Mouse (Mus musculus) layer of hippocampus, adult 2 months (tissue): ENCODE measurements around the gene Them4. TPM values are rescaled to one million over a fixed set of nuclear protein-coding genes. Genes with fewer than 3 reads are reported as not detected.
A peak's percentile ranks its signal among the peaks of the same experiment; 100 is the strongest.

ENCODE experiments used
- DNase-seq, 2 experiments: peaks; one replicate each; pipeline ENCODE4 v3.0.0; 2022; ENCODE audit warnings: low spot score in 2 of 2
- H3K27ac ChIP-seq: fragments of 200-600 bp; 2 replicates; pipeline ENCODE4 v1.8.1; 2022
- H3K4me3 ChIP-seq: fragments of 200-600 bp; 2 replicates; pipeline ENCODE4 v1.8.1; 2022; ENCODE audit warnings: mild to moderate bottlenecking
- CTCF ChIP-seq: fragments of 200-600 bp; conservative IDR thresholded peaks from 2 replicates; pipeline ENCODE4 v1.8.1; 2022; ENCODE audit warnings: antibody characterized with exemption, mild to moderate bottlenecking, moderate library complexity
- total RNA-seq, 2 experiments: library from RNA; stranded (reverse); gene quantifications; 2 replicates each; pipeline ENCODE4 v1.2.3; 2021

The Them4 gene
- total RNA-seq, 2 experiments from 2014 or later: 24.3 to 26.5 TPM

DNA sequence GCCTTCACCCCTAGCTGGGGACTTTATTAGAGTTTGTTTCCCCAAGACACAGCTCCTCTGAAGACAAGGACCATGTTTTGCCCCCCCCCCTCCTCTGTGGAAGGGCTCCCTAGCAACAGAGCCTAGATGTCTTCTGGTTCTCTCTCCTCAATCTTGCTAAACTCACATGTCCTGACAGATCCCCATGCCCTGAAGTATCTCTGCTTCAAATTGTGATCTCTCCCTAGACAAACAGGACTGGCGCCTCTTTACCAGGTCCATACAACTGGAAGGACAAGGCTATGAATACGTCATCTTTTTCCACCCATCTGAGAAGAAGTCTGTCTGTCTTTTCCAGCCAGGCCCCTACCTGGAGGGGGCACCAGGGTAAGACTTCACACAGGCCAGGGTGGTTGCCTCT lies 34.3 kb downstream of the Them4 start:
- no peak overlapping the region for H3K27ac ChIP-seq
- TF ChIP-seq CTCF: no peak
- H3K4me3 ChIP-seq: no peak overlapping the region
- no peak for DNase-seq

DNA sequence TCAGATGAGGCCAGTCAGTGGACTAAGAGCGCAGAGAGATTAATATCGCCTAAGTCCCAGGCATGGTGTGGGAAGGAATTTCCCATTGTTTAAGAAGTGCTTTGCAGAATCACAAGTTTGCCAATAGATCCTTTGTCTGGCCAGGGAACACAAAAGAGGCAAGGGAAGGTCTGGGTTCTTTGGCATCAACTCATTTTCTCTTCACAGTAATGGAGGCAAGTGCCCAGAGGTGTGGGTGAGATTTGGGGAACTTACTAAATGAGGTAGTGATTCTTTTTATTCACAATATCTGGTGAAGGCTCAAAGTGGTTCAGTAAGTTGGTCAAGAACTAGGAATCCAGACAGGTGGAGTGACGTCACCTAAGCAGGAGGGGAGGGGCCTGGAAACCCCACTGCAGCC lies 35.0 kb downstream of the Them4 start:
- DNase-seq: no peak
- H3K27ac ChIP-seq: no peak overlapping the region
- TF ChIP-seq CTCF: no peak
- H3K4me3 ChIP-seq: no peak overlapping the region

DNA sequence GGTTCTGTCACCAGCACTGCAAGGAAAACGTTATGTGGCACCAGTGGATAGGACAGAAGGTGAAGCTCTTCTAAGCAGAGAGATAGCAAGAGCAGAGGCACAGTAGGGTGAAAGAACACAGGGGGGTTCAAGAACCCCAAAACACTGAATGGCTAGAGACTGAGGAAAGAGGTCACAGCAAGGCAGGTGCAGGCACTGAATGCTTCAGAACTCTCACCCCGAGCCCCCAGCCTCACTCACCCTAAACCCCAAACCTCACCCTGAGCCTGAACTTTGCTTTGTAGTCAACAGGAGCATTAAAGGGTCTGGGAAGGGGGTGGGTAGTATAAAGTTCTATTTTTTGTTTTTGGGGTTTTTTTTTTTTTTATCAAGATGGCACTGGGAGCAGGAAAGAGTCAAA lies 38.3 kb downstream of the Them4 start:
- TF ChIP-seq CTCF: no peak
- H3K4me3 ChIP-seq: no peak overlapping the region
- no peak overlapping the region for H3K27ac ChIP-seq
- no peak for DNase-seq

DNA sequence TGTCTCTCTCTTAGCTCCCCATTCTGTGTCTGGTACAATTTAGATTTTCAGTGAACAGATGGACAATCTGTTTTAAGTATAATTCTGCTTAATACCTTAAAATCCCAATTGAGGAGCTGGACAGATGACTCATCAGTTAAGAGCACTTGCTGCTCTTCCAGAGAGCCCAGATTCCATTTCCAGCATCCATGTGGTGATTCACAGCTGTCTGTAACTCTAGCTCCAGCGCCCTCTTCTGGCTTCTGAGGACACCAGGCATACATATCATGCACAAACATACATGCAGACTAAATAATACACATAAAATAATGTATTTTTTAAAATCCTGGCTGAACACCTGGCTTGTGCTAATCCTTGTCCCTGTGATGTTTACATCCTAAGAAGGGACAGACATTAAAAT lies 50.9 kb downstream of the Them4 start:
- Histone ChIP-seq H3K27ac (peak overlapping the region; percentile 59), H3K4me3 (no peak overlapping the region)
- peak in 1 of 2 experiments; percentile 66 for DNase-seq
- TF ChIP-seq CTCF: peak; percentile 76

DNA sequence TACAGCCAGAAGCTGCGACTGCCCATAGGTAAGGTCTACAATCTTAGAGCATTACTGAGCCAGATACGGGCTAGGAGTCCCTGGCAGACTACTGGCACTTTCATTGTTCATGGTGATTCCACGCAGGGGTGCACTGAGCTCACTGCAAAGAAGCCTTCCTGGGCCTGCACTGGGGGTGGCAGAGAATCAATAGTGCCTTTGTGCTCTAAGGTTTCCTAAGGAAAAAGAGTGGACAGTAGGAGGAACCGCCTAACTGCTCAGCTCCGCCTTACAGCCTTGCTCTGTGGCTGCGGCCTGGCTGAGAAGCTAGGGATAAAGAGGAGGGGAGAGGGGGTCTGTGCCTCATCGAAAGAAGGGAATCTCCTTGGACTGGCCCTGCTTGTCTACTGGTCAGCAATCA lies 52.2 kb downstream of the Them4 start, which contains the start of gene C2cd4d:
Gene C2cd4d (plus strand): TSS at position 301 of the 400 bp plus-strand sequence.
- TF ChIP-seq CTCF: no peak
- peak within 1 kb of the TSS; percentile 59 for H3K4me3 ChIP-seq
- DNase-seq: no peak
- peak within 1 kb of the TSS; percentile 37; the same call in 1 of the 2 replicates for H3K27ac ChIP-seq

DNA sequence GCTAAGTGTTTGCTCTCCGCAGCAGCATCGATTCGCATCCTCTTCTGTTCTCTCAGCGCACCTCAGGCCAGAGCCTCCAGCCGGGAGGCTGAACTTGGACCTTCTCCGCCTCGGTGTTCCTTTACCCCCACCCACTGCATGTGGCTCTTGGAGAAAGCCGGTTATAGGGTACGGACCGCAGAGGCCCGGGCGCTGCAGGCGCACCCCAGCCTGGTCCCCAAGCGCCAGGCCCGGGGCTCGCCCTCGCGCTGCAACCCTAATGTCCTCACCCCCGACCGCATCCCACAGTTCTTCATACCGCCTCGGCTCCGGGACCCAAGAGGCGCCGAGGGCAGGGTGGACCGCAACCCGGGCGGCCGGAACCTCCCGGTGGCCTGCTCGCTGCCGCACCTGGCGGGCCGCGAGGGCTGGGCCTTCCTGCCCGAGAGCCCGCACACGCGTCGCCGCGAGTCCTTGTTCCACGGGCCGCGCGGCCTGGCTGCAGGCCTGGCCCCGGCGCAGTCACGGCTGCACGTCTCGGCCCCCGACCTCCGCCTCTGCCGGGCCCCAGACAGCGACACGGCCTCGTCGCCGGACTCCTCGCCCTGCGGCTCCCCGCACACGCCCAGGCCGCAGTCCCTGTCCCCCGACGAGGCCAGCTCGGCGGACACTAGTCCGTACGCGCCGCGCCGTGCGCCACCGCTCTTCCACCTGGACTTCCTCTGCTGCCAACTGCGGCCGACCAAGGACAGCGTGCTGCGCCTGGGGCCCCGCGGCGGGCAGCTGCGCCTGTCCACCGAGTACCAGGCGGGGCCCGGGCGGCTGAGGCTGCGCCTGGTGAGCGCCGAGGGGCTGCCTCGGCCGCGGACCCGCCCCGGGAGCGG lies 53.6 kb downstream of the Them4 start:
- Histone ChIP-seq H3K4me3 (peak overlapping the region; percentile 59), H3K27ac (peak overlapping the region; percentile 37)
- no peak for TF ChIP-seq CTCF
- no peak for DNase-seq

DNA sequence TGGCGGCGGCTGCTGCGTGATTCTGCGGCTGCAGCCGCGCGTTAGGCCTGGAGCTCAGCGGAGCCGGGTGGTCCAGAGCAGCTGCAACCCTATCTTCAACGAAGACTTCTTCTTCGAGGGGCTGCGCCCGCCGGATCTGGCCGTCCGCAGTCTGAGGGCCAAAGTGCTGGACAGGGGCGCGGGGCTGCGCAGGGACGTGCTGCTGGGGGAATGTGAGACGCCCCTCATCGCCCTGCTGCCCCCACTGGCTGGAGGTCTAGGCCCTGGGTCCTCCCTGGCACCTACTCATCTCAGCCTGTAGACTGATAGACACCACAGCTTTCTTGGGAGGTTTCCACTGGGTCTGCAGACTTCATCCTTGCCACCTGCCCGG lies 54.3 kb downstream of the Them4 start:
- TF ChIP-seq CTCF: no peak
- peak overlapping the region; percentile 37; the same call in 1 of the 2 replicates for H3K27ac ChIP-seq

DNA sequence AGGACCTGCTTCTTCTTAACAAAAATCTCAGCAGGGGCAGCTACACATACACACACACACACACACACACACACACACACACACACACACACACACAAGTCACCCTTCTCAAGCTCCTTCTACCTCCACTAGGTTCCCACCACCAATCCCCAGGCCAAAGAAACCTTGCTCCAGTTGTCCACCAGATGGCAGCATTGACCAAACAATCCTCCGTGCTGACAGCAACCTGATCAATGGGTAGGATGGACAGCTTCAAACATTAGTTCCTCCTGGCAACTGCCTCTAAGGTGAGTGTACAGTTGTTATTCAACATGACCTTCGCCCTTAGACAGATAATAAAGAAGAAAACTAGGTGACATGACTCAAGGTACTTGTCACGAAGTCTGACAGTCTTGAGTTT lies 56.9 kb downstream of the Them4 start:
- no peak overlapping the region for H3K27ac ChIP-seq
- peak; percentile 79 for TF ChIP-seq CTCF
- H3K4me3 ChIP-seq: no peak overlapping the region
- peak; percentile 85 to 90 for DNase-seq

More for the DNA sequence above, 54.3 kb downstream of the Them4 start:
- no peak for DNase-seq
- H3K4me3 ChIP-seq: peak overlapping the region; percentile 59

DNA sequence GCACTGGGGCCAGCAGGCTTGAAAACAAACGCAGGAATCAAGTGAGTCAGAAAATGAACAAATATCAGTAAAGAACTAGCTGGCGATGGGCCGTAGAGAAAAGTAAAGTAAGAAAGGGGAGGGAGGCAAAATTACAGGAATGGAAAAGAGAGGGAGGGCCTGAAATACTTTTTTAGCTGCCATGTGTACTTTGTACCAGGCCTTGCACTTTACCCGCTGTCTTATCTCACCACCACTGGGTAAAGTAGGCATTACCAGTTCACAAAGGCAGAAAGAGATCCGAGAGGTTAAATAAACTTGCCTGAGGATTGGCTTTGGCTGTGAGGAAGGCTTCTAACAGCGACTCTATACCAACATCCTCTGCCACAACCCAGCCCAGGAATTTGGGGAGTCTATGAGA lies 57.6 kb downstream of the Them4 start:
- no peak for TF ChIP-seq CTCF
- H3K27ac ChIP-seq: no peak overlapping the region
- DNase-seq: no peak
- H3K4me3 ChIP-seq: no peak overlapping the region

DNA sequence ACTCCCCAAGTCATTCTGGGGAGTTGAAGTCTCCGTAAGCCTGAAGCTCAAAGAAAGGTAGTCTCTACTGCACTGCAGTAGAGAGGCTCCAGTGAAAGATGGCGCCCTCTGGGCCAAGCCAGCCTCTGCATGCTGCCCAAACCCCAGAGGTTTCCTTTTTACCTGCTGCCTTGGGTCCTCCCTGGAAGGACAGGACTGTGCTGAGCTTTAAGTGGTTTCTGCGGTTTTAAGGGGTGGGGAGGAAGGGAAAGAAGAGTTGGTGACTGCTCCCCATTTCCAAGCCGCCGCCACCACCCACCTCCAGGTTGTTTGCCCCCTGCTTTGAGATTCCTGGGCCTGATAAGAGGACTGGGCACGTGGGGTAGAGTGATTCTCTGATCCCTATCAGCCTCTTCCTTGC lies 58.7 kb downstream of the Them4 start:
- no peak overlapping the region for H3K4me3 ChIP-seq
- no peak overlapping the region for H3K27ac ChIP-seq
- DNase-seq: no peak

DNA sequence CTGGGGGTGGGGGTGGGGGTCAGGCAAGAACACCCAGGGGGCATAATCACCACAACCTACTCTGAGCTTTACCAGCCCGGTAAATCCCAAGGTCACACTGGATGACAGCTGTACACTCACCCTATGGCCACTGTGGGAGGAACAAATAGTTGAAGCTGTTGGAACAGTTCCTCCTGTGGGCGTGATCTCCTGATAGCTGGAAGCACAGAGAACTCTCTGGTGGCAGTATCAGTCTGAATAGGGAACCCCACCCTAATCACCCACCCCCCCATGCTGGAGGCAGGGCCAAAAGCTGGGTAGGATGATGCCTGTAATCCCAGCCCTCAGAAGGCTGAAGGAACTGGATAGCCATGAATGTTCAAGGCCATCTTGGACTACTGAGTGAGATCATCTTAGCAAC lies 59.8 kb downstream of the Them4 start:
- DNase-seq: no peak
- Histone ChIP-seq H3K27ac (no peak overlapping the region), H3K4me3 (no peak overlapping the region)
- no peak for TF ChIP-seq CTCF

More for the DNA sequence above, 58.7 kb downstream of the Them4 start:
- TF ChIP-seq CTCF: no peak

DNA sequence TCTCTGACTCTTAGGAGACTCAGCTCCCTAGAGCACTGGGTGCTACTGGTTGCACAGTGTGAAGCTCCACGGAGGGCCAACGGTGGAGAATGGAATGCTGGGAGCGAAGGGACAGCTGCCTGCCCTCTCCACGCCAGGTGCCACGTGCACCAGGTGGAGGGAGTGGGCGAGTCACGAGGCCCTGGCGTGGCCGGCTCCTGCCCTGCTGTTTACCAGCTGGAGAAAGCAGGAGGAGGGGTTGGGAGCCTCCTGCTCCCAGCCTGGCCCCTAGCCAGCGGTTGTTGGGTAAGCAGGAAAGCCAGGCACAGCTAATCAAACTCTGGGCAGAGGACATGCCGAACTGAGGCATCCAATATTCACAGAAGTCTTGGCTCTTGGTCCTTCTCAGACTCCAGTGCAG lies 61.7 kb downstream of the Them4 start:
- peak in 1 of 2 experiments; percentile 51 for DNase-seq
- peak overlapping the region; percentile 38 for H3K4me3 ChIP-seq
- TF ChIP-seq CTCF: no peak
- H3K27ac ChIP-seq: peak overlapping the region; percentile 46; the same call in 1 of the 2 replicates

DNA sequence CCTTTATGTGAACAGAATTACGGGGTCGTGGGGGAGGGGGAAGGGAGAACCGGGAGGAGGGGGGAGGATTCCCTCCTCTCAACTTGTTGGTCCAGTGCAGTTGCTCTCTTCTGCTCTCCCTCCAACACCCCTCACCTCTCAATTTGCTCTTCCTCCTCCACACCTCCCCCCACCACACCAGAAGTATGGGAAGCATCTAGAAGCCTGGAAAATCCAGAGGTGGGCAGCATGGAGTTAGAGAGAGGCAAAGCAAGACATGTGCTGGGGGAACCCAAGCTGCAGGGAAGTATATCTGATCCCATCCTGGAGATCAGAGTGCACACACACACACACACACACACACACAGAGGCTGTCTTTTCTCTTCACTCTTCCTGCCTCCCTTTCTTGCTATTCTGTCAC lies 62.1 kb downstream of the Them4 start:
- no peak for TF ChIP-seq CTCF
- DNase-seq: no peak

DNA sequence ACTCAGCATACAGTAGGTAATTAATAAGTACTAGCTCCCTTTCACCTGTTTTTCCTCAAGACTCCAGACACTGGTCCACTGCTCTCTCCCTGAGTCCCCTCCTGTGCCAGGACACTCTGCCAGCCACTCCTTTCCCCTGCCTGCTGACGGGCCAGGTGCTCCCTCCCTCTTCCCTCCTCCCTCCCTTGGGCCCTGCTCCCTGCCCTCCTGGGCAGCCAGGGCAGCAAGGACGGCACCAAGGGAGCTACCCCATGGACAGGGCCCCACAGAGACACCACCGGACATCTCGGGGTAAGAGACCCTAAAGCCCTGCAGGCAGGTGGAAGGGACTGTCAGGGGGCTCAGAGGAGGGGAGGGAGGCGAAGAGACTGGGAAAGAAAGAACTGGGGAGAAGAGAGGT lies 62.8 kb downstream of the Them4 start, which contains the start of gene Rorc:
Gene Rorc (plus strand): TSS at position 154 of the 400 bp plus-strand sequence.
- Histone ChIP-seq H3K4me3 (peak within 1 kb of the TSS; percentile 38), H3K27ac (peak within 1 kb of the TSS; percentile 46; the same call in 1 of the 2 replicates)
- no peak for DNase-seq
- TF ChIP-seq CTCF: no peak

More for the DNA sequence above, 62.1 kb downstream of the Them4 start:
- Histone ChIP-seq H3K4me3 (no peak overlapping the region; the same call in 1 of the 2 replicates), H3K27ac (no peak overlapping the region)
